Mouse (Mus musculus): Measurements from ENCODE around the gene Bcl11a.
"Not testable (repeated sequence)": the region's sequence is repeated elsewhere in the genome, so short reads cannot be mapped to it uniquely, and the experiment has no call there.

The Bcl11a gene

GRCm38 (mm10) chr11:24101625-24102024, 23.8 kb downstream of the Bcl11a start:
- no peak for DNase-seq

- DNase-seq, result no peak
Measured at GRCm38 (mm10) chr11:24102372-24102771, 24.5 kb downstream of the Bcl11a start.

DNA sequence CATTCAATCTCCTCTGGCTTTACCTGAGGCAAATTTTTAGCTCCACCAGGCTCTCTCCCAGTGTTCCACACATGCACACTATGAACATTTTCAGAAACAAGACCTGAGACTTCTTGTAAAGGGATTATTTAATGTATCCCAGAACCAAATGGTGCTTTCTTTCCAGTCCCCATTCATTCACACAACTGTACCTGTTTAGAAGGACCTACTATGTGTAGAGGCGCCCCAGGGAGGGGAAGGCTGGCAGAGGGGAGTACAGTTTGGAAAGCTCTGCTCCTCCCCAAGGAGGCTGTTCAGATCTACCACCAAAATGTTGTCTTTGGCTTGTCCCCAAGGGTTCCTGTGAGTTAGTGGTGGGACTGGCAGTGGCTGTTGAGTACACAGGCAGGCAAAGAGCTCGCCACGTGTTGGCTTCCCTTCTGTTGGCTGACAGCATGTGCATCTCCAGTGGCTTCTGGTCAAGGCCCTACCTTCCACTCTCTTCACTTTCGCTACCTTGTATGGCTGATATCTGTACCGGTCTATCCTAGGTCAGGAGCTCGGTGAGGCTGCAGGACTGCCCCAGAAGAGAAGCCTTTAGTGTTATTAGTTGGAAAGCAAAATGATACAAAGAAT, 25.4 kb downstream of the Bcl11a start:
- no peak for DNase-seq

DNA sequence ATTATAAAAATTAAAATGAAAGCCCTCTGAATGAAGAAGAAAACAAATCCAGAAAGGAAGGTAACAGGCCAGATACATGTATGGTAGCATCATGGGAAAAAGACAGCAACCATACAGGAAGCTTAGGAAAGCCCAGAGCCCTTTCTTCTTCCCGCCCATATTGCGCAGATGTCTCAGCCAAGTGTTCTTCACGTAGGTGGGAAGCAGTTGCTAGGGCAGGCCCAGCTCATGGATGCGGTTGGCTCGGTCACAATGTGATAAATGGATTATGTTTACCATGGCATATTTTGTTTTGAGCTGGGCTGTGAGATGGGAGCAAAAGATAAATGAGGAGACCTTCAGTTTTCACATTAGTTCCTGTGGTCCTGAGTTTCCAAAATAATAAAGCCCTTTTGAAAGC, 29.6 kb downstream of the Bcl11a start:
- DNase-seq, result no peak

DNA sequence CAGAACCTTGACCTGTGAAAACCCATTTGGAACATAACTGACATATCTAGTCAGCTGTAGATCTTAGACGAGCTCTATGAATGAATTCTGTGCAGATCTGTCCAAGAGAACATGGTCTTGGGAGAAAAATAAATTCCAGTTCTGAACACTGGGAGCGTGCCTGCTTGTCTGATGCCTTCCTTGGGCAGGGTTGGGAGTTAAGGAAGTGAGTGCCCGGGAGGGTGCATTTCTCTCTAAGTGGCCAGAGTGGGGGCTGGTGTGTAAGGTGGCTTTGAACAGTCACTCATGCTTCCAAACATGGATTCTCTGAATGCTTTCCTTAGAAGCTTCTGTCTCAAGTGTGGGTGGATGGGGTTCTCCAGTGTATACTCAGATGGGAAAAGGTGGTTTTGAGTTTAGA, 31.1 kb downstream of the Bcl11a start:
- DNase-seq, result no peak

- DNase-seq, result no peak
Measured at GRCm38 (mm10) chr11:24109388-24109787, 31.5 kb downstream of the Bcl11a start.

DNA sequence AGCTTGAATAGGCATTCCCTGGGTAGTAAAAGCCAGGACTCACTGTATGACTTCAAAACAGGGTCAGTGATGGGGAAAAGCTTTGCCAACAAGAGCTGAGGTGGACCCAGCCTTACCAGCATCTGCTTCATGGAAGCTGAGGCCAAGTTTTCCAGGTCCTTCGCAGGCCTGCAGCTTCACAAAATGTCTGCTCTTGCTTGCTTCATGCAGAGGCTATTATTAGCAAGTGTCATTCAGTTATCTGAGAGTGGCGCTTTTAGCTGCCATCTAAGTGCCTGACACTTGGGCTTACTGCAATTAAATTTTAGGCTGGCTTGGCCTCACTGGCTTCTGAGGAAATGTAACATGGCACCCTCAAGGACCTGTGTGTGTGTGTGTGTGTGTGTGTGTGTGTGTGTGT, 32.3 kb downstream of the Bcl11a start:
- no peak for DNase-seq

DNA sequence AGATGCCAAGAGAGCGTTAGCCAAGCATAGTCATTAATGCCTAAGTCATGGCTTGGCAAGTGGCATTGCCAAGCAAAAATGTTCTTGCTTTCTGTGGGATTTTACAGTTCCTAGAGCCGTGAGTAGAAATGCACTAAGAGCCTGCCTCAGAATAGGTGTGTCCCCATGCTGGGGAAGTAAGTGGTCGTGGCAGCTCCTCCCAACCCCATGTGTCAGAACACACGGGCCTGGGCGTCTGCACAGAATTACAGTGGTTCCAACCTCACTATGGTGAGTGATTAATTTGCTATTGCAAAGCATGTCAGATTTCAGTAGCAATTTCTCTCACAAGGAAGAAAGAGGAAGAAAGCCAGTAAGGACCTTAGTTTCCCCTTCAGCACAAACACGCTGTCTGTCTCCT, 33.9 kb downstream of the Bcl11a start:
- DNase-seq, result no peak

DNA sequence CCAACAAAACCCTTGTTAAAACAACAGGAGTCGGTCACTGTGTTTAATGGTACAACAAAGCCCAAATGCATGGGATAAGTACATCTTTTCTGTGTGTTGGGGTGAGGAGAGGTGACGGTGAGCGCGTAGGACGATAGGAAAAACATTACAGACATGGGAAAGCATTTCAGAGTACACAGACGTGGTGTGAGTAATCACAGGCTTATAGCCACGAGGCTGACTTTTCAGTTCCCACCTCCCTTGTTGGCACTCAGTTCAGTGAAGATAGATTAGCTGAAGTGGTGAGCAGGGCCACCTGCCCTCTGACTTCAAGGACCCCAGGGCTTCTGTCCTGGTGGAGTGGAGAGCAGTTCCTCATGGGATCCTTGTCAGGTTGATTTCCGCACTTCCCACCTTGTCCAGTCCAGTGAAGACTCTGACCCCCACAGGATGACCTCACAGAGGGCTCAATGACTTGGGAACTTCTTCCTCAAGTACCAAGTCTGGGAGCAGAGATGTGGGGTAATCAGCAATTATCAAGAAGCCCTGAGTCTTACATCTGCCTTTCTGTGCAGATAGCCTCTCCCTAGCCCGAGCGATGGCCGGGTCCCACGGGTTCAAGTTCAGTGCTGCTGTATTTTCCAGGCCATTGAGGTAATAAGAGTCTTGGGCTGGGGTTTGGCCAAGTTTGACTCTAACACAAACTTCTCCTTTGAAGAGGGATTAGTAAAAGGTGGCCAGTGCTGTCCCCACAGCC, 37.3 kb downstream of the Bcl11a start:
- no peak for DNase-seq

- DNase-seq, result no peak
Measured at GRCm38 (mm10) chr11:24116041-24116440, 38.2 kb downstream of the Bcl11a start.

DNA sequence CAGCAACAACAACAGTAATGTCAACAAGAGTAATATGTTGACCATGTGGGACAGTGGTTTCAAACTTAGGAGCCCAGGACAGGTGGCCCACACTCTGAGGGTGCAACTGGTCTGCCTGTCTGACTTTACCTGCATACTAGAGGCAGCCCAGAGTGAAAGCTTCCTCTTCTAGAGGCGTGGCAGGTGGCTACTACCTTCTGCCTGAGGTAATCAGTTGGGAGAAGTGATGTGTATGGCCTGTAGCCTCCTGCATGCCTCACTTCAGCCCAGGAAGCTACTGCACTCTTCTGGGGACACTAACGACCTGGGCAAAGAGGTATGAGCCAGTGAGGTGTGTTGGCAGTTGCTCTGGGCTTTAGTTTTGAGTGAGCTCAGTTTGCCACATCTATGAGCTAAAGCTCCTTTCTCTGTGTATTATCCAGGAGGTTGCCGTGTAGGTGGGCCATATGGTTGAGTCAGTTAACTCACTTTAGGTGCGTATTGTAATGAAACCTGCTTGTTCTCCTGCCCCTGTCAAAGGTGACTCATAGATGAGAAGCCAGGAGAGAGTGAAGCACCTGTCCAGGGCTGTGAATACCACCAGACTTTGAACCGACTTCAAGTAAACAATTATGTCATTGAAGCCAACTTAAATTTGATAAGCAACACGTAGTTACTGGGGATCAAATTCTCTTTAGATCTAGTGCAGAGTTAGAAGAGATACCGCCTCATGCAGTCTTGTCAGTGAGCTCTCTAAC, 38.9 kb downstream of the Bcl11a start:
- no peak for DNase-seq

DNA sequence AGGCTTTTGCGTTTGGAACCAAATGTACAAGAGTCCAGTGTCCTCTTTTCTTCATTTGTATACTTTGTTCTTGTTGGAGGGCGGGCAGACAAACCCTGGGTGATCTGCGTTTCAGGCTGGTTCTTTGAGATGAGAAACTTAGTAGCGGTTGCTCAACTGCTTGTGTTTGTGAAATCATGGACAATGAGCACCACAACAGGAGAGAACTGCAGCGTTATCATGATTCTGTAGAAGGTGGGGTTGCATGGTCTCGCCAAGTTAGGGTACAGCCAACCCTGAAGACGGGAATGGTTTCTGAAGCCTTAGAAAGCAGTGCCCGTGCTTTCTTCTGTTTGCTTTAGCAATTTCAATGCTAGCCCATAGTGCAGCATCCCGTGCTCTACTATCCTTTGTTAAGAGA, 43.3 kb downstream of the Bcl11a start:
- DNase-seq, result no peak

DNA sequence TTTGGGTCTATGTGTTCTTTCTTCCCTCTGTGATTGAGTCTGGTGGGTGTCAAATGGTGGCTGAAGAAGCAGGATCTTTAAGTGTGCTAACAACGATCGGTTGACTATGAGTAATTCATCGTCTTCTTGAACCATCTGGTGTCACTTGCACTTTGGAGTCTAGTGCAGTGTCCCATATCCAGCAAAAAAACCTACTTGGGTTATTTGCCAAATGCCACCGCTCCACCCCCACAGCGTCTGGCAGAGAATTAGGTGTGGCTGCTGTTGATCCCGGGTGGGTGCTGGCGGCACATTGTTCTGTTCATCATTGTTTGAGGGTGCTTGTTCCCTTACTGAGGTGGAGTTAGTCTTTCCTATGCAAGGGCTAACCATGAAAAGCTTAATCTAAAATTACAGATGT, 45.0 kb downstream of the Bcl11a start:
- DNase-seq, result no peak

- no peak for DNase-seq
Measured at GRCm38 (mm10) chr11:24123991-24124390, 46.1 kb downstream of the Bcl11a start.

- no peak for DNase-seq
Measured at GRCm38 (mm10) chr11:24125098-24125497, 47.2 kb downstream of the Bcl11a start.

DNA sequence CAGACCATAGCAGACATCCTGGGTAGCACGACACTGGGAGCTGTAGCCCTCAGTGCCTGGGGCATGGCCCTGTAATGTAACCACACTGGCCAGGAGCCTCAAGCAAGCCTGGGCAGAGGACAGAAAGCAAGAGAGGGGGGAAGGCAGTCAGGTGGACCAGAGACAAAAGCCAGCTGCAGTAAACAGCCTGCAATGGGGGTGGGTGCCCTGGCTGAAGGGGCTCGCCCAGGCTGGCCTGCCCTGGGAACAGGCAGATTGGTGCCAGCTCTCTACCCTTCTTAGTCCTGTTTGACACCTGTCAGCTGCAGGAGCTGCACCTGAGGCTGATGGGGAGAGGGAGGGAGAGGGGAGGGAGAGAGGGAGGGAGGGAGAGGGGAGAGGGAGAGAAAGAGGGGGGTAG, 50.1 kb downstream of the Bcl11a start:
- DNase-seq, result no peak

DNA sequence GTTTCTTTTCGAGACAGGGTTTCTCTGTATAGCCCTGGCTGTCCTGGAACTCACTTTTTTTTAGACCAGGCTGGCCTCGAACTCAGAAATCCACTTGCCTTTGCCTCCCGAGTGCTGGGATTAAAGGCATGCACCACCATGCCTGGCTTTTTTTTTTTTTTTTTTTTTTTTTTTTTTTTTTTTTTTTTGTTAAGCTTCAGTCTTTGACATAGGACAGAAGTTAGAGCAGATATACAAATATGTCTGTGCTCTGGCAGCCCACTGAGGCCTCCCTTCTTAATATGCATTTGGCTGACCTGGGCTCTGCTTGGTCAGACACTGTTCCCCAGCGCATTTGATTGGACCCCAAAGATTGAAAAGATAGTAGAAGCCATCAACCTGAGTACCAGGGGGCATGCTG, 51.0 kb downstream of the Bcl11a start:
- not testable (repeated sequence) for DNase-seq

DNA sequence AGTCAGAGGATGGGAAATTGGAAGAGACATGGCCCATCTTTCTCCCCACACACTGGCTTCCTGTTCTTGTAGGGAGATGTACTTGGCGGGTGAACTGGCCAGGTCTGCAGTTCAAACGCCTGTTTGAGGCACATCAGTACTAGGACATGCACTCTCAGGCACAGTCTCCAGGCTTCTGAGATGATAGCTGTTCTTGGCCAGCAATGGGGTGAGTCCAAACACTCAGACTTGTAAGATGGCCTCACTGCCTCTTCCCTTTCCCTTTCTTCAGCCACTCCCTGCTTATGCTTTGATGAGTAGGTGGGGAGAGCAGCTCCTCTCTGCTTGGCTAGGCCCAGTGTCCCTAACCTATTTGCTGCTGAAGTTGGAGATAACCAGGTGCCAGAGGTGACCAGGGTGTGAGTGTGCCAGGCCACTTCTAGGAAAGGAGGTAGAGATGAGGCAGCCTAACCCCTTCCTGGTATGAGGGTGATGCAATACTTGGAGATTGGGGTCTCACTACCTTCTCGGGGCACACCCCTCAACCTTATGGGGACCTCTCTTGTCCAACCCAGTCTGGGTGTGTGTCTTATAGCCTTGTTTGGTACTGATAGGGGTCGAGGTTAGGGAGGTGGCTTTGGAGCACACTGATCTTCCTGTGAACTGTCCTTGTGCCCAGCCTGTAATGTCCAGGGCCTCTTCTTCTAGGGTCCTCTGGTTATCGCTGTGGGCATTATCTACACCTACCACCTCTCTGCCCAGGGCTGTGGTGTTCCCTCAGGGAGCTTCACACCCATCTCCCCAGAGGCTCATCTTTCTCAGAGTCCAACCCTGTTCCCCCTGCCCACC, 51.7 kb downstream of the Bcl11a start:
- DNase-seq, result no peak

DNA sequence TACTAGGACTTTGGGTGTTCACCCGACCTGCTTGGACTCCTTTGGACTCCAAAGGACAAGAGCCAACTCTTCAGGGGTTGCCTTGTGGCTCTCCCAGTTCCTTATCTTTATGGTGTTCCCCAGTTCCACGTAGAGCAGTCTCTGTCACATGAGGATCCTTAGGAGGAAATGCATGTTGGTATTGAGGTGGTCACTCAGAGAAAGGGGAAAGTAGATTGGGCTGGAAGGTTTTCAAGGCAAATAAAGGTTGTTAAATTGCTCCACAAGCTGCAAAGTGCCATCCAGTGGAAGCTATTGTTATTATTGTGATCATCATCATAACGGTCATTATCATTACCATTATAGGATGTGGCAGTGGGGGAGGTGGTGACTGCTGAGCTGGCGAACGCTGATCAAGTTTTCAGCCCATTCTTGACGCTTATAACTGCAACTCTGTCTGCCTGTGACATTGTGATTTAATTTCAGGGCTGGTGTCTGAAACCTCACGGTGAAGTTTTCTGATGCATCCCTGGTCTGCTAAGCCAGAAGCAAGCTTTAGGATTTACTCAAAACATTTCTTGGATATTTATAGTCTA, 52.4 kb downstream of the Bcl11a start:
- DNase-seq, result no peak

DNA sequence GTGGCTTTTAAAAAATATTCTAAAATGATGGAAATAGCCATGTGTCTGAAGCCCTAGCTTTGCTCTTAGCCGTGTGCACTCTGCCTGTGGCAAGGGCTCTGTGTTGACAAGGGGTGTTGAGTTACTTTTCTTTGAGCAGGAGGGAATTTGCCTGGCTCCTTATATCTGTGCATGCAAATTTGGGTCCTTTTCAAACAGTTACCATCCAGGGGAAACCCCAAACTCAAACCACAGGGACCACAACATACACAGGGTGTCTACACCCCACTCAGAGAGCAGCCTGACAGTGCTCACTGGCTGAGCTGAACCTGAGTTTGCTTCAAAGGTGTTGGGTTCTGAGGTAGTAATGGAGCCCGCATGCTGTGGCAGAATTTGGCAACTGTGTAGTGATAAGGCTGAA, 54.0 kb downstream of the Bcl11a start:
- no peak for DNase-seq

DNA sequence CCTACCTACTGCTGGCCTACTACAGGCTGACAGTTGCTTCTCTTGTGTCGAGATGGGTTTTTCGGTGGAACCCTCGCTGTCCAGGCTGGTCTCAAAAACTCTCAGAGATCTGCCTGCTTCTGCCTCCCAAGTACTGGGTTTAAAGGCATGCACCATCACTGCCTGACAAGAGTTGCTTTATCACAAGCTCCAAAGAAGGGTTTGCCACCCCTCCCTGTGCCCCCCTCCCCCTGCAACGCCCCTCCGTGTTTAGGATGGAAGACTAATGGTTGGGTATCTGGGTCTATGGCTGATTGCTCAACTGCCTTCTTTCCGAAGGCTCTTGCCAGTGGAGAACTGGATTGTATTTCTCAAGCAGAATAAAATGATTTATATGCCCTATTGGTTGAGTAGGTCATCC, 54.5 kb downstream of the Bcl11a start:
- DNase-seq, result no peak

DNA sequence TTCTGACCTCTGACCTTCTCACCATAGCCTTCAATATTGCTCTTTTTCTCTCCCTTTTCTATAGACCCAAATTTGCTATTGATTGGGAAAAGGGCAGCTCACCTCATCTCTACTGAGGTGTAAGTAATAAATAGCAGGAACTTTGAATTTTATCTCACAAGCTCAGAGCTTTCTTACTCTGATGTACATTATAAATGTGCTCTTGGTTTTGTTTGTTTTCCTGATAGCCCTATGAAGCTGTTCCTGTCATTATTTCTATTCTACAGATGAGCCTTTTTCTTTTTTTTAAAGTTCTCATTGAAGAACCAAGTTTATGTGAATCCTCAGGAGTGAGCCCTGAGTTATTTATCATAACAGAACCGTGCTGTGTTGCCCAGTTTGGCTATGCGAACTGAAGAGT, 55.0 kb downstream of the Bcl11a start:
- no peak for DNase-seq

GRCm38 (mm10) chr11:24133484-24133883, 55.6 kb downstream of the Bcl11a start:
- DNase-seq, result no peak

Measured in embryo, embryonic 11 days (tissue).